Mouse (Mus musculus): ENCODE measurements at regions not wholly inside any gene's neighbourhood (a gene's known extent, or its start where the extent isn't known, plus 50 kb on each side); places are given as distances from the start of the nearest gene placed in this dataset.

DNA sequence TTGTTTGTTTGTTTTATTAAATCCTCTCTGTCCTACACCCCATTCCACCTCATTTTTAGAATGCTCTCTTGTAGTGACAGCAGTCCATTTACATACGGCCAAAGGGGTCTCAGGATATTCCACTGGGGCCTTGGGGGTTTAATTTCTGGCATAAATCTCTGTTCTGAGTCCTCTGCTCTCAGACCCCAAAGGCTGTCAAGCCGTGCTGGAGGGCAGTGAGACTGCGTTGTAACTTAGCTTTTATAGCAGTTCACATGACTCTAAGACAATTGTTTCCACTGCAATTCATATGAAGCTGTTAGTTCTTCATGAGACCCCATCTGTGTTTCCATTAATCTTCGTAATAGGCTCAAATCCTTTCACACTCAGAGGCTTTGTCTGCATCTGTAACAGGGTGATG is 614.9 kb downstream of the Inhba start:
- Histone ChIP-seq H3K4me3 (ENCODE audit: control insufficient read depth, low read depth, low read length) (no peak overlapping the region), H3K27me3 (ENCODE audit: control insufficient read depth, insufficient read depth, low read length) (no peaks in the 10 kb centered on the region), H3K4me1 (ENCODE audit: control insufficient read depth, insufficient read depth, low read length) (no peaks in the 10 kb centered on the region), H3K27ac (ENCODE audit: control insufficient read depth, insufficient read depth, low read depth, low read length) (no peak overlapping the region), H3K36me3 (ENCODE audit: control insufficient read depth, insufficient read depth, low read length) (no peaks in the 10 kb centered on the region)
- TF ChIP-seq POLR2A (IDR thresholded peaks at IDR 0.05; ENCODE audit: control insufficient read depth, low read depth, low read length) = no peak
- no peak for TF ChIP-seq CTCF (IDR thresholded peaks at IDR 0.05; ENCODE audit: control insufficient read depth, insufficient read depth, insufficient replicate concordance, low read depth, low read length)

DNA sequence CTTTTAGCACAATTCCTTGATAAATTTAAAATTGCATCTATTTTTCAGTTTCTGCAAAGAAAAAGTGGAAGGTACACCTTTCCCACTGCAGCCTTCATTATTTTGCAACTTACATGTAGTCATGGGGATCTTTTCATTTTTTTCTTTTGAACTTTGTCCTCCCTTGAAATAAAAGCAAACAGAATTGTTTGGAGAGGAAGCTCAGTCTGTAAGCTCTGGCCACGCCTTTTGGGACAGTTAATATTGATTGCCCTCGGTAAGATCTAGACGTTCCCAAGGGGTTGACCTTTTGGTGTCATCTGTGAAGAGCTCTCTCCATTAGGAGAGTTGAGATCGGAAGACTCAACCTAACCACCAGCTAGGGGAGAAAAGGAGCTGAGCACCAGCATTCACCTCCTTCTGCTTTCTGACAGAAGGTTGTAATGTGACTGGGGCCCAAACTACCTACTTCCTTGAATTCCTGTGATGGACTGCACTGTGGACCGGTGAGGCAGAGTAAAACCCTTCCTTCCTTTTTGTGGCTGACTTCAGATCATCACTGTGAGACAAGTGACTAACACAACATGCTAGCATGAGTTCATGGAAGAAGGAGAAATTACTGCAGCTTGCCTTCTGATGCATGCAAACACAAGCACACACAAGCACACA is 621.9 kb downstream of the Inhba start:
- H3K27ac ChIP-seq (ENCODE audit: control insufficient read depth, insufficient read depth, low read depth, low read length) = no peak overlapping the region
- TF ChIP-seq POLR2A (IDR thresholded peaks at IDR 0.05; ENCODE audit: control insufficient read depth, low read depth, low read length) = no peak
- TF ChIP-seq CTCF (IDR thresholded peaks at IDR 0.05; ENCODE audit: control insufficient read depth, insufficient read depth, insufficient replicate concordance, low read depth, low read length) = no peak
- no peaks in the 10 kb centered on the region for H3K27me3 ChIP-seq (ENCODE audit: control insufficient read depth, insufficient read depth, low read length)
- no peaks in the 10 kb centered on the region for H3K36me3 ChIP-seq (ENCODE audit: control insufficient read depth, insufficient read depth, low read length)
- no peaks in the 10 kb centered on the region for H3K4me1 ChIP-seq (ENCODE audit: control insufficient read depth, insufficient read depth, low read length)
- no peak overlapping the region for H3K4me3 ChIP-seq (ENCODE audit: control insufficient read depth, low read depth, low read length)

DNA sequence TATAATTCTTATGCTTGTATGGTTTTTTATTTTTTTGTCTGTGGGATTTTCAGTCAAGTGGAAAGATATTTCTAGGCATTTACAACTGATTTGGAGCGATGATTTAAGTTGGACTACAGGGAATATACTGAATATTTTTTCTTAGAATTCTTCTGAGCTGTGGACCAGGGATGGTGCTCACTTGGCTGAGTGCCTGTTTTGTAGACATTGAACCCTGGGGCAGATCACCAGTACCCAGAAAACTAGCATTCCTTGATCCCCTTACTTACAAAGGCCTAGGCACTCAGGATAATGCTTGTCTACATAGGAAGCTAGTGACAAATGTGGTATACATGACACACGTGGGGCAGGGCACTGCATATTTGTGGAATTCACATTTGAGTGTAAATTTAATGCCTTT is 624.6 kb downstream of the Inhba start:
- Histone ChIP-seq H3K36me3 (ENCODE audit: control insufficient read depth, insufficient read depth, low read length) (no peaks in the 10 kb centered on the region), H3K27me3 (ENCODE audit: control insufficient read depth, insufficient read depth, low read length) (no peaks in the 10 kb centered on the region), H3K4me1 (ENCODE audit: control insufficient read depth, insufficient read depth, low read length) (no peaks in the 10 kb centered on the region; the same call in 1 of the 2 replicates), H3K4me3 (ENCODE audit: control insufficient read depth, low read depth, low read length) (no peak overlapping the region), H3K27ac (ENCODE audit: control insufficient read depth, insufficient read depth, low read depth, low read length) (no peak overlapping the region)
- TF ChIP-seq POLR2A (IDR thresholded peaks at IDR 0.05; ENCODE audit: control insufficient read depth, low read depth, low read length) = no peak
- no peak for TF ChIP-seq CTCF (IDR thresholded peaks at IDR 0.05; ENCODE audit: control insufficient read depth, insufficient read depth, insufficient replicate concordance, low read depth, low read length)

DNA sequence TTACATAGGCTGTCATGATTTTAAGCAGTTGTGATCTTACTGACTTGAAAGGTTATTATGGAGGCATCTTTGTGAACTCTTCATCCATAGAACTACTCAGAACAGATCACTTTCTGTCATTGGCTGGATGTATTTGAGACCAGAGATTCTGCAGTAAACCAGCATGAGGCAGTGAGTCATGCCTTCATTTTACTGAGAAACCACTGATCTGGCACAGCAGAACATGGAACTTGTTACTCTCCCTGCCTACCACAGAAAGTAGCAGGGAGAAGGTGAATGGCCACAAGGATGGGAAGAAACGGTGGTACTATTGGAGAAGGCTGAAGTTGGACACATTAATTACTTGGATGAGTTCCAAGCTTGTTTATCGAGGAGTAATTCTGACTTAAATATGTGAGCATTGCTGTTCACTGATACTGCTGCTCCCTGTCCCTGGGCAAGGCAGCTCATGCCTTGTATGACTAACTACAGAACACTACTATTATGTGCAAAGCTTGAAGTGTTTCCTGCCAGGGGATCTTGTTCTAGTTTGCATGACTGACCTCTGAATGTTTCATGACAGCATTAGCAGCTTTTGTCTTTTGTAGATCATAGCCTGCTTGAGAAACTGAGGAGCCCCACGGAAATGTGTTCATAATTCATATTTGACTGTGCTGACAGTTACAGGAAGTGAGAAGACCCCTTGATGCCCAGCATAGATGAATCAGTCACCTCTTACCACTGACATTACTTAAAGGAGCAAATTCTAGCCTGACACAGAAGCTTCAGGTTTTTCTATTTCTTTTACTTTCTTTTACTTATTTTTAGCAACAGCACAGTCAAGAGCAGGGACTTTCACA is 630.2 kb downstream of the Inhba start:
- no peak for TF ChIP-seq CTCF (IDR thresholded peaks at IDR 0.05; ENCODE audit: control insufficient read depth, insufficient read depth, insufficient replicate concordance, low read depth, low read length)

DNA sequence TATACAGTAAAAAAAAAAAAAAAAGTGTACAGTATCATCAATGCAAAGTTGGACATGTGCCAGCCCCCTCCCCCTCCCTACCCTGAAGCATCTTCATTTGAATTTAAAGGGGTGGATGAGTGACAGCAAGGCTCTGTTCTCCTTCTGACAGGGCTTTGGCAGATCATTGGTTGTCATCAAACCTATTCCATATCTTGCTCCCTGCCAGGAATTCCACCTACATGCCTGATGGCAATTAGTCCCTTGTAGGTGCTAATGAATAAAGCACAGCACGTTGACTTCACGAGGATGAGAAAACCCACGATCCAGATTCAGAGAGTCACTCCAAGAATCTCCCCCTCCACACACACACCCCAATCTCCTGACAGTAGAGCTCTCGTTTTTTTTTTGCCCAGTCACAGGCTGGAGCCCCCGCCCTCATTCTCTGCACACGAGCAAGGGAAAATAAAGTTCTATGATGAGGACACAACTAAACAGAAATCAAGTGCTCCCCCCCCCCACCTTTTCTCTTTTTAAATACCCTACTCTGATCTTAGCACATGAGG is 630.9 kb downstream of the Inhba start:
- TF ChIP-seq POLR2A (IDR thresholded peaks at IDR 0.05; ENCODE audit: control insufficient read depth, low read depth, low read length) = no peak
- no peak for TF ChIP-seq CTCF (IDR thresholded peaks at IDR 0.05; ENCODE audit: control insufficient read depth, insufficient read depth, insufficient replicate concordance, low read depth, low read length)

More for the DNA sequence above, 630.2 kb downstream of the Inhba start:
- no peaks in the 10 kb centered on the region for H3K36me3 ChIP-seq (ENCODE audit: control insufficient read depth, insufficient read depth, low read length)
- no peaks in the 10 kb centered on the region; the same call in 1 of the 2 replicates for H3K4me1 ChIP-seq (ENCODE audit: control insufficient read depth, insufficient read depth, low read length)
- H3K27ac ChIP-seq (ENCODE audit: control insufficient read depth, insufficient read depth, low read depth, low read length) = no peak overlapping the region
- no peaks in the 10 kb centered on the region for H3K27me3 ChIP-seq (ENCODE audit: control insufficient read depth, insufficient read depth, low read length)
- no peak overlapping the region for H3K4me3 ChIP-seq (ENCODE audit: control insufficient read depth, low read depth, low read length)

DNA sequence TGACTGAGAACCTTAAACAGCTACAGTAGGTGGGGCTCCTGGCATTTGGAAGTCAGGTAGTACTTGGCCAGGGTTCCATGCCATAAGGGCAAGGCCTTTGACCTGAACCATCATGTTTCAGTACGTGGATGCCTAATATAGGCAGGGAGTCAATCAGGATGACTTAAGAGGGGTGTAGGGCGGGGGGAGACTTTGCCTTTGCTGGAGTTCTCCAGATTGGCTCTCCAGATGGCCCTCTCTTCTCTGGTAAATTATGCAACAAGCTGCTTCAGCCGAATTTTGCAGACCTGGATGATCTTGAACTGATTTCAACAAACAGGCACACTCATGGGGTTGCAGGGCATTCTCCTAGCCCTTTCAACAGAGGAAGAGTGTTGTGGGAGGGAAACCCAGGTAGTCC is 633.7 kb downstream of the Inhba start:
- TF ChIP-seq CTCF (IDR thresholded peaks at IDR 0.05; ENCODE audit: control insufficient read depth, insufficient read depth, insufficient replicate concordance, low read depth, low read length) (no peak), POLR2A (IDR thresholded peaks at IDR 0.05; ENCODE audit: control insufficient read depth, low read depth, low read length) (no peak)
- Histone ChIP-seq H3K27ac (ENCODE audit: control insufficient read depth, insufficient read depth, low read depth, low read length) (no peak overlapping the region), H3K36me3 (ENCODE audit: control insufficient read depth, insufficient read depth, low read length) (no peaks in the 10 kb centered on the region), H3K27me3 (ENCODE audit: control insufficient read depth, insufficient read depth, low read length) (no peaks in the 10 kb centered on the region), H3K4me1 (ENCODE audit: control insufficient read depth, insufficient read depth, low read length) (no peaks in the 10 kb centered on the region), H3K4me3 (ENCODE audit: control insufficient read depth, low read depth, low read length) (no peak overlapping the region)

More for the DNA sequence above, 630.9 kb downstream of the Inhba start:
- Histone ChIP-seq H3K27ac (ENCODE audit: control insufficient read depth, insufficient read depth, low read depth, low read length) (no peak overlapping the region), H3K4me3 (ENCODE audit: control insufficient read depth, low read depth, low read length) (no peak overlapping the region), H3K4me1 (ENCODE audit: control insufficient read depth, insufficient read depth, low read length) (no peaks in the 10 kb centered on the region; the same call in 1 of the 2 replicates), H3K27me3 (ENCODE audit: control insufficient read depth, insufficient read depth, low read length) (no peaks in the 10 kb centered on the region), H3K36me3 (ENCODE audit: control insufficient read depth, insufficient read depth, low read length) (no peaks in the 10 kb centered on the region)

DNA sequence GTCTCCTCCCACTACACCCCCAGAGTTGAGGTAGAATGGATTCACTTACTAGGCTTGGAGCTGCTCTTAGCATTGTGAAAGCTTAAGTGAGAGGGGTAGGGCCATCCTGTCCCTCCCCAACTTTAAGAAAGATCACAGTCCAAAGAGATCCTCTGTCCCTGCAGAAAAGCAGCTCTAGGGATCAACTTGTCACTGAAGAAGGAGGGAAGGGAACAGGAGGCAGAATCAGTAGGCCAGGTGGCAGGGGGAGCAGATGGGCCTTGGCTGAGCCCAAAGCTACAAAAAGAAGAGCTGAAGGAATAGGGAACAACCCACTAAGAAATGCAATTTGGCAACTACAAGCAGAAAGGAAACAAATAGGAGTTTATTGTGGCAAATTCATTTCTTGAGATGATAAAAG is 634.4 kb downstream of the Inhba start:
- TF ChIP-seq CTCF (IDR thresholded peaks at IDR 0.05; ENCODE audit: control insufficient read depth, insufficient read depth, insufficient replicate concordance, low read depth, low read length) (no peak), POLR2A (IDR thresholded peaks at IDR 0.05; ENCODE audit: control insufficient read depth, low read depth, low read length) (no peak)
- Histone ChIP-seq H3K27ac (ENCODE audit: control insufficient read depth, insufficient read depth, low read depth, low read length) (no peak overlapping the region), H3K36me3 (ENCODE audit: control insufficient read depth, insufficient read depth, low read length) (no peaks in the 10 kb centered on the region), H3K27me3 (ENCODE audit: control insufficient read depth, insufficient read depth, low read length) (no peaks in the 10 kb centered on the region), H3K4me1 (ENCODE audit: control insufficient read depth, insufficient read depth, low read length) (no peaks in the 10 kb centered on the region), H3K4me3 (ENCODE audit: control insufficient read depth, low read depth, low read length) (no peak overlapping the region)

All from testis, adult 2 months (tissue).